Mouse (Mus musculus) megakaryocyte, adult 5-6 weeks (primary cell): ENCODE data around the gene Erc1. TPM values are rescaled to one million over a fixed set of nuclear protein-coding genes. Genes with fewer than 3 reads are reported as not detected.

Source experiments
- ATAC-seq: 2 replicates; pipeline ENCODE4 v1.8.0; 2016; ENCODE audit warnings: mild to moderate bottlenecking, inconsistent platforms; ENCODE audit not compliant: poor library complexity, severe bottlenecking
- total RNA-seq, 2 experiments: library from RNA; stranded (forward) in 1 of 2; stranded (reverse) in 1 of 2; fragments of 153-499, 151-499 nt in 1 of 2; fragments of 221-1000, 200-1000 nt in 1 of 2; gene quantifications; 2 replicates each; pipeline versions ENCODE4 v1.2.3 to v1.2.4; 2015 to 2017

The Erc1 gene
- total RNA-seq, 2 experiments from 2014 or later = 1.0 to 2.1 TPM

DNA sequence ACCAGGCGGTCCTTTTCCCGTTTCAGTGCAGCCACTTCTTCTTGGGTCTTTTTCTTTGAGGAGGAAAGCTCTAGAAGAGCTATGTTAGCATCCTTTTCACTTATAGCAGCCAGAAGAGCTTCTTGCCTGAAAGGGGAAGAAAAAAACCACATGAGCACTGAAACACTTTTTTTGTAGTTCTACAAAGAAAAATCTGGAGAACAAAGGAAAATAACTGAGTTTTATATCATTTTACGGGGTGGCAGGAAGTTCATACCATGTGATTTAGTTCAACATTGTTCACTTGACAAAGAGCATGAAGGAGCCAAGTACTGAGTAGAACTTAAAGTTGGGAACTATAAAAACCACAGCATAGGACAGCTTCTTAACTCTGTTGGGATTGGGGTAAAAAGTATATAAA lies 217.3 kb downstream of the Erc1 start:
- no peak for ATAC-seq

DNA sequence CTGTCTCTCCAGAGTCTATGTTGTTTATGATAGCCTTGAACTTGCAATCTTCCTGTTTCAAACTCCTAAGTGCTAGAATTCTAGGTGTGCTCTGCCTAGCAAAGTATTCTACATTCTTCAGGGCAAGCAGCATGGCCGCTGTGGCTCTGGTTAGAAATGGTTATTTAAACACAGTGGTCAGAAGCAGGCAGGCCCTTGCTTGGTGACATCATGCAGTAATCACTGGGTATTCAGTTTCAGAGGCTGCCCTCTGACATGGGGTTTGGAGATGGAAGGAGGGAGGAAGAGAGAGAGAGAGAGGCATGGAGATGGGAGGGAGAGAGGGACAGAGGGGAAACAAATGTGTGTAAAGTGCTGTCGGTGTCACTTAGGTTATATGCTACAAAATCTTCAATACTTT lies 246.6 kb downstream of the Erc1 start:
- no peak for ATAC-seq

DNA sequence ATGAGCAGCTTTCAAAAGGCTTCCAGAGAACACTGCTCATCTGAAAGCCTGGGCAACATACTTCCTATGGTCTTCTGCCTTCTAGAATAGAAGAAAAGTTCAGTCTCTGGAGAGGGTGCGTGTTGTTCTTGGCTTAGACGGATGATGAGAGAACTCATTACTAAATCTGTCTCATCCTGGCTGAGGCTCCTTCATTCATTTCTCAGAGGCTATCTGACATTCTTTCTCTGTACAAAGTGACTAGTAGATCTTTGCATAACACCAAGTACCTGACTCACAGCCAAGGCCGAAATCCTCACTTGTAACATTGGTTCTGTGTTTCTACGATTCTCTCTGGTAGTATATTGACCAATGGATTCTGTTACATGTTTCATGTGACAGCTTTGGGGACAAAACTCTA lies 252.5 kb downstream of the Erc1 start:
- no peak for ATAC-seq

DNA sequence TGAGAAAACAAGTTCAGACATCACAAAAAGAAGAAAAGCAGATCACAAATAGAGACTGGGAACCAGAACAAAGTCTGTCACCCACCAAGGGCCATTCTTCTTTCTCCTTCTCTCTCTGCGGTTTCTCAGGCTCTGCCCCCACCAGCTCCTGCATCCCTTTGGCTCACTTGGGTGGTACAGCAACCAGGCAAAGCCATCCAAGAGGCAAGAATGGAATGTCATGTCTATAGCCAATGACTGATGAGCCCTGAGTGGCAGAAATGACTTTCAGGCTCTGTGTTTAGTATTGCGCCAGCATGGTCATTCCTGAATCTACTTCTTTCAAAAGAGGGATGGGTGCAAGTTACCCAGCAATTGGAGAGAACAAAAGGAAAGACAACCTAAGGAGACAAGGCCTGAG lies 257.1 kb downstream of the Erc1 start:
- no peak for ATAC-seq

DNA sequence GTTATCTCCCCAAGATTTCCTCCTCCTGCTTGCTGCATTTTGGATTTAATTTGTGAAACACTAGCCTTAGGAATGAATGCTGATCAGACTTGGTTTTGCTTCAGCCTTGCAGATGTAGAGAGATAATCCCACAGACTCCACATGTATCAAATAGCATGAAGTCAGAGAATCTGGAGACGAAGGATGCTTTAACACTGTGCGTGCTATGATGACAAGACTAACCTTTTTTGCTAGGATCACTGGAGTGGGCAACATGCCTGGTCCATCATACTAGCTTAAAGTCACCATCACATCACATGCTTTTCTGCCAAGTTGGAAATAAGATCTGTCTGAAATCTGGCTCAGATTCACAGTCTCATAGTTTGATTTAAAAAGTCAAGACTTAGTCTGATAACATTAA lies 260.1 kb downstream of the Erc1 start:
- ATAC-seq = no peak

DNA sequence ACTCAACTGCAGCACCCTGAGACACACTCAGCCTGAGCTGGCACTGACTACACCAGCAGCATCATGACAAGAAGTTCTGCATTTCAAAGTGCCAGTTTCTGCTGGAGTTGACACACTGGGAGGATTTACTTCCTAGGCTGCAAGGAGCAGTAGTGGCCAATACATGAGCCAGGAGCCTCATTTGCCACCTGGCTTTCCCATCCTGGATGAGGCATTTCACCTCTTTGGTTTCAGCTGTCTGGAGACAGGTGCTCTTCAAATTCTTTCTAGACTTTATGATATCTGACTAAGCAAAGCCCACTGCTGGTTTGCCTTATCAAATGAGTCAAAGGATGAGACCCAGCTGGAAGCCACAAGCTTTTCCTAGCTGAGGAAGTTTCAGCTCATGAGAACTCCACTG lies 260.5 kb downstream of the Erc1 start:
- ATAC-seq = no peak

DNA sequence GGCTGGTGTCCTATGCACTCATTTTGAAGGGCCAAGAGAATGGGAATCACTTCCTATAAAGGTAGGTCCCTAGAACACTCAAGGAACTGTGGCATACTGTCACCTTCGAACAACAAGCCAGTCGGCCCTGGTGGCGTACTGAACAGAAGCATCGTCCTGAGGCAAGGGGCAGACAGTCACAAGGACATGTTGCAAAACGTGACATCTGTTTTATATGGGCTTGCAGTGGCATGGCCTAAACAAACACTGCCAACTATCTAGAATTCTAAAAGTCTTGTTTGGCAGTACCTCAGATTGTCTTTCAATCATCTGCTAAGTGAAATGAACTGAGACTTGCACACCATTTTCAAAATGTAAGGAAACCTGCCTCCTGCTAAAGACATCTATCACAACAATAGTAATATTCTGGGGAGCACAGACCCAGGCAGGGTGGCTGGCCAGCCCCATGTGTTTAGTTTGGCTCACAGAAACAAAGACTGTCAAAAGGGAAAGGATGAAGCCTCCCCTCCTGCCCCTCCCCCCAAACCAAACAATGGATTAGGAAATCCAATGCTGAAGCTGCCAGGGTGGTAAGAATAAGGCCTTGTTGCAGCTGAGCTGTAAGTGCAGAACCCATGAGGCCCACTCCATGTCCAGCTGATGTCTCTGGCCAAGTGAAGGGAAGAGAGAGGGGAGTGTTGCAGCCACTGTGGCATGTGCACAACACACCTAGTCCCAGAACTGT lies 262.2 kb downstream of the Erc1 start:
- no peak for ATAC-seq

DNA sequence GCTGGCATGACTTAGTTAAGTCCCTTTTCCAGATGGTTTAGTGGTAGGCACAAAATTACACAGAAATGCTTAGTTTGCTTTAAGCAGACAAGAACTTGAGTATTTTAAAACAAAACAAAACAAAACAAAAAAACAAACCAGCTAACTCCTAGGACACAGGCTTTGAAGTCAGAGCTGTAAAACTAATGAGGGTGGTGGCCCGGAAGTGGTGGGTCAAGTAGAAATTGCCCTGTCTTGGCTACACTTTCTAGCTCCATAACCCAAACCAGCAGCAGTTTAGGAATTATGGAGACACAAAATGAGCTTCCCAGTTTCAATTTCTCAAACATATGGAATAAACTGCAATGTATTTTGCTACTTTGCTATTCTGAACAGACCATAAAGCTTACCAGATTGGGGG lies 263.9 kb downstream of the Erc1 start:
- no peak for ATAC-seq

DNA sequence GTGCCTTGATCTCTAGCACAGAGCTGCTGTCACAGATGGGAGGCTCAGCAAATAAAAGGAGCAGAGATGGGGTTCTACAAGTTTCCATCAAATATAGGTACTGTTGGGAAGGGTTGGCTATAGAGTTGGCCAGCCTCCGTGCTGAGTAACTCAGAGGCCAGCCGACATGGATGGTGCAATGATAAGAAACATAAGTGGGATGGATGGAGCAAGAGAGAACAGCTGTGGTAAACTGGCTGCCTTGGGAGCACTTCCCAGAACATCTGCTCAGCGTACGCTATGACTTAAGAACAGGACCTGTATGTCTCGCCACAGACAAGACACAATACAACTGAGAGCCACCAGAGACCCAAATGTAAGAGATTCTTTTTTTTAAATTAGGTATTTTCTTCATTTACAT lies 264.8 kb downstream of the Erc1 start:
- no peak for ATAC-seq

DNA sequence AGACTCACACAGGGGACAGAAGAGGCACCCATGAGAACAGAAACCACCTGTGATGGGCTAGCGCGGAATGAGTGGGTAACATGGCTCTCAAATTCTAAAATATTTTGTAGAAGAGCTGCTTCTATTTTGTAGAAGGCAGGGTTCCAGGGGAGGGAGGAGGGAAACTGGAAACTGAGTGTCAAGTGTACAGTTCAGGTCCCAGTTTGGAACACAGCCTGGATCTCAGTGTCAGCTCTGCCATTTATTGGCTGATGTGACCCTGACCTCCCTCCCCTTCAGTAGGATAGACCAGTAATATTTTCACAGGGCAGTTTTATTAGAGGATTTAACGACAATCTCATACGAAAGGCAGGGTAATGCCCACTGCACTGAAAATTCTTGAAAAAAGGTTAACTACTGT lies 271.3 kb downstream of the Erc1 start:
- ATAC-seq = no peak

DNA sequence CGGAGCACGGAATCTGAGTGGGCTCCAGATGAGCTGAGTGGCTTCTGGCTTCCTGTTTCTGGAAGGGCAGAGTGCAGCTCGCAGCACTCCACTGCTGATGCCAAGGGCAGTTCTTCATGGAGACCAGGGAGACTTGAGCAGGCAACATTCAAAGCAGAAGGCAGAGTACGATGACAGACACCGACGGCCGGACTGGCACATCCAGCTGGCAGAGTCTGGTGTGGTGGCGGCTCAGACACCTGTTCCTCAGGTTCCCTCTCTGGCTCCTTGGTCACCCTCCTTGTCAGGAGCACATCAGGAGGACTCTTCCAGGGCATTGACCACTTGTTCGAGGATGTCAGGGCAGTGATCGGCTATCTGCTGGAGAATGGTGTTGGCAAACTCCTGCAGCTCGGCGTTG lies 272.6 kb downstream of the Erc1 start:
- ATAC-seq = no peak

DNA sequence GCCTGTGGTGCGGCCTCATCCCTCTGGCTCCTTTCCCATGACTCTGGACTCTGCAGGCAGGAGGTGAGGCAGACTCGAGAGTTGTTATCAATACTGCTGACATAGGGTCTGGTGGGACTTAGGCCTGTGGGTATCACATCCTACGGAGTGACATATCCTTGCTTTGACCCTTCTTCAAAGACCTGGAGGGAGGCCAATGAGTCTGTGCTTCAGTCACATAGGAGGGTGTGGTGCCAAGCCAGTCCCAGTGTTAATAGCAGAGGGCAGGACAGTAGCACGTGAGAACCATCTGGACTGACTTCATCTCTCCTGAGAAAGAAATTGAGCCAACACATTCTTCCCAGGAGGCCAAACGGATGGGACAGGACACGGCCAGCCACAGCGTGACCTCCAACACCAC lies 275.7 kb downstream of the Erc1 start:
- no peak for ATAC-seq

DNA sequence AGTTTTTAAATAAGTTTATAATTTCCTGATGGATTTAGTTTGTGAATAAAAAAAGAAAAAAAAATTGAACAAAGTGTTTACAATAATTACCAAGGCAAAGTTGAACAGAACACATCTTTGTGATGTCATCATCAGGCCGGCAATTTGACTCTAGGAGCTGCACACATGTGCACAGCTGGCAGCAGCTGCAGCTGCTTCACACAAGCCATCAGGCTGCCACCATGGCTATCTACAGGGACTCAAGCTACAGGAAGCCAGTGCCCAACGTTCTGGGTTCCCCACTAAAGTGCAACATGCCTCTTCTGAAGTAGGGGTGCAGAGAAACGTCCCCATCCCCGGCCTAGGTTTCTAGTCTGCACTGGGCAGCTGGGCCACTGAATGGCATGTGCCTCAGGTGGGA lies 277.2 kb downstream of the Erc1 start:
- ATAC-seq = no peak

DNA sequence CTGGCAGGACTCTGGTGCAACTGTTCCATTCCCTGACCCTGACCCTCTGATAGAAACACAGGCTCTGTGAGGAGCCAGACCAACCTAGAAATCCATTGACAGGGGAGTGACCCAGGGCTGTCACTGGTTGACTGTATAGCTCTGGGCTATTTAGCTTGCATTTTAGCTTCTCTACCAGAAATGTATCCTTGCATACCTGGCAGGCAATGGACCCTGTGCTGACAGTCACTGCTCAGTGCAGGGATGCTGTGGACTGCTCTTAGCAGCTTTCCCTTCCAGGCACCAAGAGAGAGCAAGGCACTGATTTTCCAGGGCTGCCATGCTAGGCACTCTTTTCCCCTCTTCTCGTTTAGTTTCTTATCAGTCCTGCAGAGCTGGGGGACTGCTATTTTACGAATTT lies 279.6 kb downstream of the Erc1 start:
- no peak for ATAC-seq

DNA sequence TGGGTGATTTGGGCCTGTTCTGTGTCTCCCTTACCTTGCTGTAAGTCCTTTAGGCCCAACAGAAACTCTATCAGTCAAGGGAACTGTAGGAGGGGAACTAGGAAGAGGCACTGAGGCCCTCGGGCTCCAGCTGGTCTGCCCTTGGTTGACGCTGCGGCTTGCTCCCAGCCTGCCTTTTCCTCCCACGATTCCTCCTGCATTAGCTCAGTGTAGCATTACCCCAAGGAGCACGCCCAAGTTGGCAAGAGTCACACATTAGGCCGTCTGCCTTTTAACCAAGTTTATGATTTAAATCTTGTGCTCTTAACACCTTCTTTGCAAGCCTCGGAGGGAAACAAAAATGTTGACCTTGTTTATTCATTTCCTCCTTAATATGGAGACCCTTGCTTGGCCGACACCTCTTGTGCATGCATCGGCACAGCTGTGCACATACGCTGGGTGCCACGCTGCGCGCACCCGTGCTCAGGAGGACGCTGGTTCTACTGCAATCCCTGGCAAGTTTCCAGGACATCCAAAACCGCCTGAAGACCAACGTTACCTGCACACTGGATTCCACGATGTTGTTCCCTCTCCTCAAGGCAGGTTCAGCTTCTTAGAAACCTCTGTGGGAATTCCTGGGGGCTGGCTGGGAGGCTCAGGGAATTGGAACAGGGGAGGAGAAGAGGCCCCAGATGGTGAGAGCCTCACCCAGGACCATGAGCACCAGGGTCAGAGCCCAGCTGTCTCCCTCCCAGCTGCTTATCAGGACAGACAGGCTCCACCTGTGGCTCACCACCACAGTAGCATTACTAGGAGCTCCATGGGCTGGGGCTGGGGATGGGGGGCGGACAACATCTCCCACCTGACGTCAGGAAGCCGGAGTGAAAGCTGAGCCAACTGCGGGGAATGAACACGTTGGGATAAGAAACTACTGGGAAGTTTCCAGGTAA lies 282.3 kb downstream of the Erc1 start:
- no peak for ATAC-seq

DNA sequence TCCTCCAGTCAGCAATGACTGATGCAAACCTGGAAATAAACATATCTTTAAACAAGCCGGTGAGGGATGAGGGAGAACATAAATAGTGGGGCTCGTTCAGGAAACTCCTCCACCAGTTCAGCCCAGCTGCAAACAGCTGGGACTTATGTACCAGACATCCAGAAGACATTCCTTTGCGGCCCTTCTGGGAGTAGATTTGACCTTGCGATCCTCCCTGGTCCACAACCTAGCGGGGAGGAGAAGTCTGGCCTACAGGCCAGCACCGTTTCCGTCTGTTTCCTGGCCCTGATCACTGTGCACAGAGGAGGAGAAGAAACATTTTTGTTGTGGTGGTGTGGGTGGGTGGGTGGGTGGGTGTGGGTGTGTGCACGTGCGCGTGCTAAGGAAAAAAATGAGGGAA lies 285.4 kb downstream of the Erc1 start:
- no peak for ATAC-seq

DNA sequence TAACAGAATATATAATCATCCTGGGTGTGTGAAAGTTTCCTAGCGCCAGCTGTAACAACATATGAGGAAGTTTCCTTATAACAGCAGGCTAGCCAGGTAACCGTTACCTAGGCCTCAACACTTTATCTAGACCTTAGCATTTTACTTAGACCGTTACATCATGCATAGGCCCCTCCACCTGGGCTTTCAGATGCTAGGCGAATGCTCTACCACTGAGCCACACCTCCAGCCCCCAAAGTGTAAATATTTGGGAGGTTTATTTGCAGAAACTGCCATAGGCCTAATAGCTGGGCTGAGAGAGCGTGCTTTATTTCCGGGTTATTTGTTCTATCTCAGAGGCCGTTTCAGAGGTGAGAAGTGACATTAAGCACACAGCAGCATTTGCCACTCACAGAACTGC lies 289.1 kb downstream of the Erc1 start:
- no peak for ATAC-seq

DNA sequence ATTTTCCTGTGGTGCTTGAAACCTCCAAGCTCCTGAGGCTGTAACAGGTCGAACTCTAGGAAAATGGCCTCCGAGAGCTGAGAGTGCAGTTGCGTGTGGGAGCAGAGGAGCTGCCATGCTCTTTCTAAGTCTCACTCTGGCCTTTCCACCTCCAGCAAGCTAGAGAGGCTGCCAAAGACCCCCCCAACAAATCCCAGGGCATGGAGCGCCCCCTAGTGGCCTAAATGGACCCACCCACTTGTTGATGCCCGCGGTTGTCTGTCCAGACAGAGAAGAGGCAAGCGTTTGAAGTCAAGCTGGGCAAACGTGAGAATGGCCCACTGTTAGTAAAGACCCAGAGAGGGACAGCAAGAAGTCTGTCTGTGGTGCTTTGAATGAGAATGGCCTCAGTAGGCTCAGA lies 293.5 kb downstream of the Erc1 start:
- ATAC-seq = no peak

DNA sequence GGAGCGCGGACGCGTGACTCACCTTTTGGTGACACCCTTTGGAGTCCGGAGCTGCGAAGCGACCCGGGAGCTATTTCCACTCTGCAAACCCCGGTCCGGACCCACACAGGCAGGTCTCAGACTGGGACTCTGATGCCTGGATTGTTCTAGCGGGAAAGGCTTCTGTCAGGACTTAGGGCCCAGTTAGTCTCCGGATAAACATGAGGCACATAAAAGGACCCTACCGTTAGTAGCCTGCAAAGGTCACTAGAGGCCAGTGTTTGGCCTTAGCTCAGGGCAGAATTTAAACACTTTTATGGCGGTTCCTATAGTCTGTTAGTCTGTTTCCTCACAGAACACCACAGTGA lies 303.5 kb downstream of the Erc1 start:
- no peak for ATAC-seq

DNA sequence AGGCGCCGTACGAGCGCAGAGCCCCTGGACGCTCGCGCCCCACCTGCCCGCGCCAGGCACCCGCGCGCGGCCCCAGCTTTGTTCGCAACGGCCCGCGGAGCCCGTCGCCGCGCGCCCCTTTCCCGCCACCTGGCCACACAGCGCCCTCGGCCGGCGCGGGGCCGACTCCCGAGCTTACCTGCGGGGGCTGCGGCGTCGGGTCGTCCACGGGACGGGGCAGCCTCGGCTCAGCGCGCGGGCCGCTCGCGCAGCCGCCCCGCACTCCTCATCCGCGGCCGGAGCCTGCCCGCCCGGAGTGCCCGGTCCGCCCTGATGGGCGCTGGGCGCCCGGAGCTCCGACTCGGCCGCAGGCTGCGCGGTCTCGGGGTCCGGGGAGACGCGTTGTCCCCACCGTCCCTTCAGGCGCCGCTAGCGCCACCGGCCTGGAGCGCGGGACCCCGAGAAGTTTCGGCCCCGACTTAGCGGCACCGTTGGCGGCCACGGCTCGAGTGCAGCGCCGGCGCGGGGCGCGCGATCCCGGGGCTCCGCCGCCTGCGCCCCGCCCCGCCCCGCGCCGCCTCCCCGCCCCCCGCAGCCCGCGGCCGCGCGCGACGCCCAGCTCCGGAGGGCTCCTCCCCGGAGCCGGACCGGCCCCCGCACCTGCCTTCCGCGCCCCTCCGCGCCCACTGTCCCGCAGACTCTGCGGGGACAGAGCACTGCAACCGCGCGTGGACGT lies 304.0 kb downstream of the Erc1 start, which contains the start of gene Wnt5b:
Gene Wnt5b (minus strand): TSS at position 545 of the 715 bp plus-strand sequence.
- no peak for ATAC-seq

DNA sequence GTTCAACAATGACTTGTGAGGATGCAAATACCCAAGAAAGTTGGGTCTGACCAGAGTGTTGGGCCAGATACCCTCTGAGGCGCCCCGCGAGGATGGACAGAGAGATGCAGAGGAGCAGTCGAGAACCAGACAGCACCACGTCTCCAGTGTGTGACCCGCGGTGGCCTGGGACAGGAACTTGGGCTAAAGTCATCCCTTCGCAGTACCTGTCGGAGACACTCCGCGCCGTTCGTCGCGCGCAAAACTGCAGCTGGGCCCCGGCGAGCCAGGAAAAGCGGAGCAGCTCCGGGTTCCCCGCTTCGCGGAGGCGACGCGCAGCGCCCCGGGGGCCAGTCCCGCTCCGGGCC lies 304.5 kb downstream of the Erc1 start:
- no peak for ATAC-seq

DNA sequence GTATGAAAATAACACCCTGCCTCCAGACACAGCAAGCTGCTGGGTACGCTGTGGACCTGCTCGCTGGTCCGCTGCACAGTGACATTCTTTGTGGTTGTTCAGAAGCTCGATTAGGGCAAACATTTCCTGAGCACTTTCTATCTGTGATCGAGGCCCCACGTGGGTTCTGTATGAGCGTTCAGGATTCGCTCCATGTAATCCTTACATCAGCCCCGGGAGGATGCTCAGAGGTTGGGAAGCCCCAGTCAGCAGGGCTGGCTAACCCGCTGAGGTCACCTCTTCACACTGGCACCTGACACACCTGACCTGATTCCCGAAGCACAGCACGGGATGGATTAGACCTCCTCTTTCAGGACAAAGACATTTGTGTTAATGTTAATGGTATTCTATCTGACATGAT lies 312.1 kb downstream of the Erc1 start:
- ATAC-seq = no peak
